Mouse (Mus musculus): ENCODE measurements around the gene Slc22a5.

DNA sequence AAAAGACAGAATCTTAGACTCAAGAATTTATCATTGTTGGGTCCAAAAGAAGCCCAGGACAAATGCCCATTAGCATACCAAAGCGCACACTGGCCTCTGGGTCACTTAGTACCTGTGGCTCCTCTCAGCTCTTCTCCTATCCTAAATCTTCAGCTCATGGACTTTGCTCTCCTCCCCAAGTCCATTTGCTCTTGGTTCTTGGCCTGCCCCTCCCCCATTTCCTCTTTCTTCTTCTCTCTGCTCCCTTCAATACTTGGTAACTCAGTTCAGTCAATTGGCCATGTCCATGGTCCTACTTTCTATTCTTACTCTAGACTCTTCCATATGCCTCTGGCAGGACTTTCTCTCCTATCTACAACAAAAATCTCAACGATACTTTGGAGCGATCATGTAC is 69.5 kb downstream of the Slc22a5 start:
- no peak for TF ChIP-seq CTCF (IDR thresholded peaks at IDR 0.05; ENCODE audit: low read depth)
- TF ChIP-seq EP300 (optimal IDR thresholded peaks at IDR 0.05), result no peak
